Mouse (Mus musculus) liver, embryonic 14.5 days (tissue): ENCODE results near the gene Ccdc103. TPM values are rescaled to one million over a fixed set of nuclear protein-coding genes. Genes with fewer than 3 reads are reported as not detected.

Source experiments
- ATAC-seq: fragments of 200-750 bp; cut with Nextera tagmentation; 2 replicates; pipeline ENCODE4 v1.8.0; 2017; ENCODE audit warnings: moderate number of reproducible peaks, mild to moderate bottlenecking, moderate library complexity; ENCODE audit not compliant: insufficient read depth
- DNase-seq, 3 experiments: peaks; one replicate each; pipeline ENCODE4 v3.0.0-alpha.2; 2012 to 2013; ENCODE audit warnings: low read depth in 3 of 3, low spot score in 3 of 3
- H3K27ac ChIP-seq: fragments of 300-500 bp; sonication (generic); 2 replicates; pipeline ENCODE4 v1.5.1; 2014; ENCODE audit warnings: moderate library complexity, mild to moderate bottlenecking, control low read depth, inconsistent platforms
- H3K27me3 ChIP-seq: fragments of 300-500 bp; sonication (generic); 2 replicates; pipeline ENCODE4 v1.6.1; 2014; ENCODE audit warnings: mild to moderate bottlenecking, low read length, moderate library complexity; ENCODE audit not compliant: control insufficient read depth, insufficient read depth
- H3K36me3 ChIP-seq: fragments of 300-500 bp; sonication (generic); replicated peaks from 2 replicates; pipeline ENCODE4 v1.6.1; 2014; ENCODE audit warnings: low read depth; ENCODE audit not compliant: control insufficient read depth, insufficient read depth
- H3K4me1 ChIP-seq, 2 experiments: fragments of 200-500 bp in 1 of 2; fragments of 300-500 bp in 1 of 2; sonication (generic) in 1 of 2; replicated peaks; 2 replicates each; pipeline ENCODE4 v1.6.1; 2012 to 2014; ENCODE audit warnings: antibody characterized with exemption in 1 of 2, inconsistent platforms in 1 of 2, low read length in 1 of 2; ENCODE audit not compliant: control insufficient read depth in 2 of 2, insufficient read depth in 2 of 2
- H3K4me2 ChIP-seq: fragments of 300-500 bp; sonication (generic); 2 replicates; pipeline ENCODE4 v1.6.1; 2014; ENCODE audit warnings: low read depth, mild to moderate bottlenecking, control low read depth, moderate library complexity
- H3K4me3 ChIP-seq, 2 experiments: fragments of 200-500 bp in 1 of 2; fragments of 300-500 bp in 1 of 2; sonication (generic) in 1 of 2; 2 replicates each; pipeline ENCODE4 v1.5.1; 2012 to 2014; ENCODE audit warnings: low read depth in 2 of 2, low read length in 2 of 2, mild to moderate bottlenecking in 2 of 2, control low read depth in 1 of 2, inconsistent platforms in 1 of 2, moderate library complexity in 1 of 2; ENCODE audit not compliant: insufficient read depth in 1 of 2
- H3K9ac ChIP-seq: fragments of 300-500 bp; sonication (generic); replicated peaks from 2 replicates; pipeline ENCODE4 v1.6.1; 2014; ENCODE audit warnings: mild to moderate bottlenecking, control low read depth, moderate library complexity
- H3K9me3 ChIP-seq: fragments of 300-500 bp; sonication (generic); 2 replicates; pipeline ENCODE4 v1.6.1; 2016; ENCODE audit warnings: low read length, mixed read lengths; ENCODE audit not compliant: control insufficient read depth
- CTCF ChIP-seq: IDR thresholded peaks from 2 replicates; pipeline ENCODE4 v1.5.1; 2016; ENCODE audit warnings: antibody characterized with exemption, low read depth, control low read depth
- EP300 ChIP-seq: IDR thresholded peaks from 2 replicates; pipeline ENCODE4 v1.6.1; 2016; ENCODE audit warnings: antibody characterized with exemption, low read depth
- WGBS: fragments of 180-500 bp; shearing (Covaris S2); extraction: QIAGEN DNeasy Blood & Tissue Kit; methylation state at CpG from one replicate; pipeline ENCODE4 v1.1.7; 2014; ENCODE audit not compliant: insufficient replicate concordance; 5-methylcytosine and 5-hydroxymethylcytosine counted together
- polyA plus RNA-seq, 2 experiments: library from polyadenylated mRNA; depleted of rRNA in 1 of 2; stranded (reverse) in 1 of 2; unstranded in 1 of 2; fragments of >200 nt; fragmentation: Nextera tagmentation in 1 of 2; extraction: Ambion mirVana in 1 of 2; gene quantifications; 2 replicates each; pipeline versions ENCODE4 v1.2.1 to v1.2.3; 2012 to 2014

Ccdc103 gene
- polyA plus RNA-seq, 2 experiments = 0.59 to 1.1 TPM

GRCm38 (mm10) chr11:102887433-102887832 lies 6.4 kb downstream of the Ccdc103 start:
- Histone ChIP-seq H3K9me3 (no peaks in the 10 kb centered on the region), H3K4me2 (no peak overlapping the region), H3K4me1 (peaks cover 15 to 19% of the 10 kb centered on the region in 2 experiments), H3K27ac (no peak overlapping the region), H3K9ac (no peak overlapping the region), H3K36me3 (no peaks in the 10 kb centered on the region), H3K4me3 (no peak overlapping the region), H3K27me3 (no peaks in the 10 kb centered on the region; the same call in none of the 2 replicates)
- DNase-seq (no peak), ATAC-seq (no peak)
- 71% methylated on average over 5 of the region's 5 CpGs for WGBS
- TF ChIP-seq CTCF (no peak), EP300 (no peak)

- Histone ChIP-seq H3K9ac (no peak overlapping the region), H3K4me2 (no peak overlapping the region), H3K9me3 (no peaks in the 10 kb centered on the region), H3K4me3 (no peak overlapping the region), H3K27me3 (no peaks in the 10 kb centered on the region; the same call in none of the 2 replicates), H3K27ac (no peak overlapping the region), H3K36me3 (no peaks in the 10 kb centered on the region), H3K4me1 (peaks cover 19 to 25% of the 10 kb centered on the region in 2 experiments)
- no peak for ATAC-seq
- DNase-seq = no peak
- WGBS = 52% methylated on average over 3 of the region's 3 CpGs
- TF ChIP-seq EP300 = no peak
- TF ChIP-seq CTCF = no peak
Measured at GRCm38 (mm10) chr11:102888135-102888534, 7.1 kb downstream of the Ccdc103 start.

- Histone ChIP-seq H3K9ac (no peak overlapping the region), H3K27ac (no peak overlapping the region), H3K4me3 (no peak overlapping the region), H3K27me3 (no peaks in the 10 kb centered on the region; the same call in none of the 2 replicates), H3K4me2 (no peak overlapping the region), H3K36me3 (no peaks in the 10 kb centered on the region), H3K4me1 (peaks cover 26 to 34% of the 10 kb centered on the region in 2 experiments), H3K9me3 (no peaks in the 10 kb centered on the region)
- ATAC-seq (no peak), DNase-seq (no peak)
- 65% methylated on average over 5 of the region's 5 CpGs for WGBS
- no peak for TF ChIP-seq EP300
Measured at GRCm38 (mm10) chr11:102890096-102890495, 9.1 kb downstream of the Ccdc103 start.

GRCm38 (mm10) chr11:102893015-102893651 lies 12.1 kb downstream of the Ccdc103 start:
- H3K27me3 ChIP-seq = no peaks in the 10 kb centered on the region; the same call in none of the 2 replicates
- H3K9ac ChIP-seq = peak overlapping the region; percentile 87

GRCm38 (mm10) chr11:102894716-102895115 lies 13.7 kb downstream of the Ccdc103 start:
- H3K4me2 ChIP-seq = peak overlapping the region; percentile 98
- H3K9ac ChIP-seq = peak overlapping the region; percentile 95
- H3K27me3 ChIP-seq = no peaks in the 10 kb centered on the region; the same call in none of the 2 replicates
- peaks cover 35 to 45% of the 10 kb centered on the region in 2 experiments for H3K4me1 ChIP-seq
- no peaks in the 10 kb centered on the region for H3K36me3 ChIP-seq
- no peaks in the 10 kb centered on the region for H3K9me3 ChIP-seq
- WGBS = 74% methylated on average over 4 of the region's 4 CpGs
- H3K27ac ChIP-seq = peak overlapping the region; percentile 96
- H3K4me3 ChIP-seq = peak overlapping the region; percentile 76 to 78
- ATAC-seq (no peak), DNase-seq (no peak)
- TF ChIP-seq CTCF (no peak), EP300 (no peak)

More at GRCm38 (mm10) chr11:102893015-102893651, 12.1 kb downstream of the Ccdc103 start:
- peaks cover 35 to 45% of the 10 kb centered on the region in 2 experiments for H3K4me1 ChIP-seq
- no peaks in the 10 kb centered on the region for H3K36me3 ChIP-seq
- TF ChIP-seq CTCF = peak; percentile 99
- no peak for TF ChIP-seq EP300
- ATAC-seq = peak; percentile 69
- no peaks in the 10 kb centered on the region for H3K9me3 ChIP-seq
- H3K27ac ChIP-seq = peak overlapping the region; percentile 65
- DNase-seq = peak; percentile 77 to 84 (median 78)
- peak overlapping the region; percentile 48 to 76 for H3K4me3 ChIP-seq
- whole genome bisulfite sequencing = 6% methylated on average over 43 of the region's 43 CpGs
- H3K4me2 ChIP-seq = peak overlapping the region; percentile 98
